Mouse (Mus musculus) limb, embryonic 10.5 days (tissue): Measurements from ENCODE around the gene Notch1. TPM values are rescaled to one million over a fixed set of nuclear protein-coding genes. Genes with fewer than 3 reads are reported as not detected.

ENCODE experiments used
- DNase-seq: peaks from one replicate; pipeline ENCODE4 v3.0.0-alpha.2; 2017; ENCODE audit warnings: low spot score
- H3K27ac ChIP-seq: fragments of 300-500 bp; sonication (generic); 2 replicates; pipeline ENCODE4 v1.5.1; 2016; ENCODE audit warnings: mild to moderate bottlenecking
- H3K27me3 ChIP-seq: fragments of 300-500 bp; sonication (generic); 2 replicates; pipeline ENCODE4 v1.6.1; 2016; ENCODE audit warnings: low read depth, mild to moderate bottlenecking; ENCODE audit not compliant: poor library complexity, severe bottlenecking
- H3K36me3 ChIP-seq: fragments of 300-500 bp; sonication (generic); 2 replicates; pipeline ENCODE4 v1.6.1; 2016; ENCODE audit warnings: mild to moderate bottlenecking, moderate library complexity
- H3K4me1 ChIP-seq: fragments of 300-500 bp; sonication (generic); 2 replicates; pipeline ENCODE4 v1.6.1; 2016
- H3K4me3 ChIP-seq: fragments of 300-500 bp; sonication (generic); 2 replicates; pipeline ENCODE4 v1.5.1; 2016; ENCODE audit warnings: mild to moderate bottlenecking, moderate library complexity
- H3K9me3 ChIP-seq: fragments of 300-500 bp; sonication (generic); replicated peaks from 2 replicates; pipeline ENCODE4 v1.6.1; 2016; ENCODE audit warnings: mild to moderate bottlenecking
- WGBS: fragments of 180-500 bp; shearing (Covaris S2); methylation state at CpG from one replicate; pipeline ENCODE4 v1.1.7; 2016; 5-methylcytosine and 5-hydroxymethylcytosine counted together
- polyA plus RNA-seq: library from polyadenylated mRNA; unstranded; fragments of >200 nt; fragmentation: Nextera tagmentation; extraction: Ambion mirVana; gene quantifications from 2 replicates; pipeline ENCODE4 v1.2.1, GENCODE M21; 2016

Gene Notch1
- polyA plus RNA-seq, 1 experiment from 2014 or later, result 11.8 TPM

- H3K9me3 ChIP-seq, result no peaks in the 10 kb centered on the region
- no peaks in the 10 kb centered on the region for H3K27me3 ChIP-seq
- H3K27ac ChIP-seq, result peak overlapping the region; percentile 84
- peak overlapping the region; percentile 23 for H3K4me3 ChIP-seq
- H3K36me3 ChIP-seq, result no peaks in the 10 kb centered on the region
- H3K4me1 ChIP-seq, result peaks cover 43% of the 10 kb centered on the region
- 35% methylated on average over 11 of the region's 11 CpGs for WGBS
- no peak for DNase-seq
Measured at GRCm38 (mm10) chr2:26526443-26527257, 10.2 kb upstream of the Notch1 start.

- H3K4me3 ChIP-seq, result peak overlapping the region; percentile 23
- 12% methylated on average over 9 of the region's 9 CpGs for WGBS
- peak; percentile 73 for DNase-seq
- no peaks in the 10 kb centered on the region for H3K27me3 ChIP-seq
- no peaks in the 10 kb centered on the region for H3K36me3 ChIP-seq
- H3K4me1 ChIP-seq, result peaks cover 43% of the 10 kb centered on the region
- H3K9me3 ChIP-seq, result no peaks in the 10 kb centered on the region
- peak overlapping the region; percentile 84 for H3K27ac ChIP-seq
Measured at GRCm38 (mm10) chr2:26525355-26526018, 9.0 kb upstream of the Notch1 start.

- Histone ChIP-seq H3K27me3 (no peaks in the 10 kb centered on the region), H3K4me1 (peaks cover 45% of the 10 kb centered on the region), H3K27ac (no peak overlapping the region), H3K36me3 (no peaks in the 10 kb centered on the region), H3K9me3 (no peaks in the 10 kb centered on the region), H3K4me3 (no peak overlapping the region)
- 85% methylated on average over 4 of the region's 4 CpGs for WGBS
- no peak for DNase-seq
Measured at GRCm38 (mm10) chr2:26522327-26522726, 5.9 kb upstream of the Notch1 start.

- 0 out of 2 replicates have a peak overlapping the region, but pooled peaks have one; percentile 44 for H3K27ac ChIP-seq
- peaks cover 39% of the 10 kb centered on the region for H3K4me1 ChIP-seq
- no peaks in the 10 kb centered on the region for H3K36me3 ChIP-seq
- no peaks in the 10 kb centered on the region for H3K9me3 ChIP-seq
- DNase-seq, result no peak
- no peaks in the 10 kb centered on the region for H3K27me3 ChIP-seq
- H3K4me3 ChIP-seq, result no peak overlapping the region
- WGBS, result 90% methylated on average over 6 of the region's 6 CpGs
Measured at GRCm38 (mm10) chr2:26519753-26520152, 3.3 kb upstream of the Notch1 start.

GRCm38 (mm10) chr2:26516987-26517386, 524 bp upstream of the Notch1 start:
- H3K4me3 ChIP-seq, result no peak overlapping the region
- peak; percentile 53 for DNase-seq
- H3K36me3 ChIP-seq, result no peaks in the 10 kb centered on the region
- H3K9me3 ChIP-seq, result no peaks in the 10 kb centered on the region
- H3K4me1 ChIP-seq, result peaks cover 38% of the 10 kb centered on the region
- whole genome bisulfite sequencing, result 60% methylated on average over 5 of the region's 5 CpGs
- H3K27ac ChIP-seq, result peak overlapping the region; percentile 77
- no peaks in the 10 kb centered on the region for H3K27me3 ChIP-seq

GRCm38 (mm10) chr2:26515335-26515734, 1.1 kb downstream of the Notch1 start:
- Histone ChIP-seq H3K4me3 (no peak overlapping the region), H3K27ac (peak overlapping the region; percentile 77), H3K36me3 (no peaks in the 10 kb centered on the region), H3K27me3 (no peaks in the 10 kb centered on the region), H3K9me3 (no peaks in the 10 kb centered on the region), H3K4me1 (peaks cover 36% of the 10 kb centered on the region)
- WGBS, result 90% methylated on average over 2 of the region's 2 CpGs
- DNase-seq, result no peak

- Histone ChIP-seq H3K4me3 (no peak overlapping the region), H3K27me3 (no peaks in the 10 kb centered on the region), H3K36me3 (no peaks in the 10 kb centered on the region), H3K27ac (no peak overlapping the region), H3K4me1 (peaks cover 36% of the 10 kb centered on the region), H3K9me3 (no peaks in the 10 kb centered on the region)
- 80% methylated on average over 4 of the region's 4 CpGs for WGBS
- DNase-seq, result no peak
Measured at GRCm38 (mm10) chr2:26513105-26513745, 3.2 kb downstream of the Notch1 start.

GRCm38 (mm10) chr2:26508661-26509060, 7.8 kb downstream of the Notch1 start:
- Histone ChIP-seq H3K27me3 (peaks cover 22% of the 10 kb centered on the region), H3K4me3 (no peak overlapping the region), H3K27ac (peak overlapping the region; percentile 88), H3K4me1 (peaks cover 52% of the 10 kb centered on the region), H3K36me3 (no peaks in the 10 kb centered on the region), H3K9me3 (no peaks in the 10 kb centered on the region)
- 75% methylated on average over 5 of the region's 5 CpGs for WGBS
- DNase-seq, result peak; percentile 35

GRCm38 (mm10) chr2:26507961-26508391, 8.5 kb downstream of the Notch1 start:
- Histone ChIP-seq H3K27ac (peak overlapping the region; percentile 88), H3K4me1 (peaks cover 55% of the 10 kb centered on the region), H3K36me3 (no peaks in the 10 kb centered on the region), H3K27me3 (peaks cover 27% of the 10 kb centered on the region), H3K9me3 (no peaks in the 10 kb centered on the region), H3K4me3 (peak overlapping the region; percentile 23; the same call in 1 of the 2 replicates)
- 16% methylated on average over 6 of the region's 6 CpGs for WGBS
- DNase-seq, result peak; percentile 56

- 8% methylated on average over 7 of the region's 7 CpGs for WGBS
- Histone ChIP-seq H3K27ac (peak overlapping the region; percentile 88), H3K4me1 (peaks cover 60% of the 10 kb centered on the region), H3K27me3 (peaks cover 32% of the 10 kb centered on the region), H3K36me3 (no peaks in the 10 kb centered on the region), H3K4me3 (peak overlapping the region; percentile 23), H3K9me3 (no peaks in the 10 kb centered on the region)
- peak; percentile 64 for DNase-seq
Measured at GRCm38 (mm10) chr2:26507481-26507886, 9.0 kb downstream of the Notch1 start.

GRCm38 (mm10) chr2:26506746-26507280, 9.7 kb downstream of the Notch1 start:
- H3K27ac ChIP-seq, result peak overlapping the region; percentile 88
- no peaks in the 10 kb centered on the region for H3K9me3 ChIP-seq
- peaks cover 67% of the 10 kb centered on the region for H3K4me1 ChIP-seq
- no peaks in the 10 kb centered on the region for H3K36me3 ChIP-seq
- WGBS, result 89% methylated on average over 3 of the region's 3 CpGs
- H3K27me3 ChIP-seq, result peaks cover 38% of the 10 kb centered on the region
- no peak overlapping the region for H3K4me3 ChIP-seq
- DNase-seq, result no peak

GRCm38 (mm10) chr2:26504772-26505480, 11.5 kb downstream of the Notch1 start:
- Histone ChIP-seq H3K9me3 (no peaks in the 10 kb centered on the region), H3K27me3 (peaks cover 48% of the 10 kb centered on the region), H3K27ac (peak overlapping the region; percentile 83; the same call in 1 of the 2 replicates), H3K4me3 (peak overlapping the region; percentile 74), H3K4me1 (peaks cover 86% of the 10 kb centered on the region), H3K36me3 (peaks cover under 1% of the 10 kb centered on the region; the same call in 1 of the 2 replicates)
- WGBS, result 73% methylated on average over 9 of the region's 9 CpGs
- DNase-seq, result no peak
